Mouse (Mus musculus): Measurements from ENCODE around the gene Btbd8. TPM values are rescaled to one million over a fixed set of nuclear protein-coding genes. Genes with fewer than 3 reads are reported as not detected.

Btbd8 gene
- total RNA-seq, 4 experiments from 2014 or later = 6.2 to 7.1 (median 6.5) TPM

GRCm38 (mm10) chr5:107516087-107516486, 78.3 kb downstream of the Btbd8 start:
- DNase-seq (ENCODE audit: low spot score in 2 of 2) = no peak

- DNase-seq (ENCODE audit: low spot score in 2 of 2) = no peak
Measured at GRCm38 (mm10) chr5:107518602-107519001, 80.8 kb downstream of the Btbd8 start.

DNA sequence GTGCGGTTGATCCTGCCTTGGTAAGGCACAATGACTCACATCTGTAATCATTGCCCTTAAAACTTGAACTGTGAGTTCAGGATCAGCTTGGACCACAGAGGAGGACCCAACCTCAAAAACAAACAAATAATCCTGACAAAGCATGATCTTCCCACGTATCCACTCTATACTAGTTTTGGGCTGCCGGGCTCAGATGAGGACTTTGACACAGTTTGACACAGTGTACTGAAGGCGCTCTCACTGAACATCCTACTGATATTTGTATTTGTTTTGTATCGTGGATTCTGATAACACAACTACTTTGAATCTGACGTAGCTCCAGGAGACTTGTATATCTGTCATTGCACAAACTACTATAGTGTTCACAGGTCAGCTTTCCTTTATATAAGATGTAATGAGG, 83.6 kb downstream of the Btbd8 start:
- DNase-seq (ENCODE audit: low spot score in 2 of 2) = no peak

GRCm38 (mm10) chr5:107521897-107522296, 84.1 kb downstream of the Btbd8 start:
- DNase-seq (ENCODE audit: low spot score in 2 of 2) = peak in 1 of 2 experiments; percentile 33

DNA sequence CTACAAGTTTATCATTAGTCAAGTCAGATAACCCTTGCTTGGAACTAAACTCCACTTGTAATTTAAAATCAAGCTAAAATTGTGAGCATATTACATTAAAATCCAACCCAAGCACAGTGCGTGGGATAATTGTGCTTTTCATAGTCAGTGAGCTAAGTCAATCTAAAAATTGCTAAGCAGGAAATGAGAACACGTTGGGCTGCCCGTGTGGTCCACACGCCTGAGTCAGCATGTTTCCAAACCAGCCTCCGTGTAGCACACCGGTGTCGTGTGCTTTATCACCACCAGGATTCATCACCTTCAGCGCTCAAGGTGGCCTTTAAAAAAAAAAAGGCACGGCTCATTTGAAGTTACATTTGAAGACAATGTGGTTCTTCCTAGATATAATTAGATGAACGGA, 86.5 kb downstream of the Btbd8 start:
- no peak for DNase-seq (ENCODE audit: low spot score in 2 of 2)

- no peak for DNase-seq (ENCODE audit: low spot score in 2 of 2)
Measured at GRCm38 (mm10) chr5:107528856-107529255, 91.1 kb downstream of the Btbd8 start.

DNA sequence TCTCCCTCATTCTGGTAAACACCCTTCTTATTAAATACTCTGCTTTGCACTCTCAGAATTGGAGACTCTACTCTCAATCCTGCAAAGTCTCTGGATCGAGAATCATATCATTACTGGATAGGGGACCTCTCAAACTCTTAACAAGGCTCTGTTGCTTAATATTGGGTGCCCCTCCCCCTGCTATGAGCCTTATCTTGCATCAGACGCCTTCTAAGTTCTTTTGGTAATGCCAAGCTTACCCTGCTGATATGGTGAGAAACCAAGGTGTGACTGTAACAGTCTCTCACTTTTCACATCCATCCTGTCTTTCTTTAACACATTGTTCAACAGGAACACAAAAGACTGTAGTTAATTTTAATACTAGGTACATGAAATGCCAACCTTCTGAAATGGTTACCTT, 95.8 kb downstream of the Btbd8 start:
- no peak for DNase-seq (ENCODE audit: low spot score in 2 of 2)

DNA sequence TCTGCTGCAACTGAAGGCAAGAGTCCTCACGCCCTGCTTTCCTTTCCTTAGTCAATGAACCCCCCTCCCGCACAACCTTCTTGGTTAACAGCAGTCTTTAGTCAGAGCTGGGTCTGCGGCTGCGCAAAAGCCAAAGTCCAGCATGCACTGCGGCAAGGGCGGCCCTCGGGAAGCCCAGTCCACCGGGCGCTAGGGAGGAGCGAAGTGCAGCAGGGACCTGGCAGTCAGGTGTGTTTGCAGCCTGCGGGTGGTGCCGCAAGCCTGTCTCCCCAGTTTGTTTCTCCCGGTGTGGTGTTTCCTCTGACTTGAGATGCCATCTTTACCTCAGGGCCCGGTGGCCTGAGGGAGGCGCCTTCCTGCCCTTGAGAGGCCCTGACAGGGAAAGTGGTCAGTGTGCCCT, 96.8 kb downstream of the Btbd8 start, which contains the start of gene 1700028K03Rik:
Gene 1700028K03Rik, plus strand, starts transcription at position 129 of the 400 bp plus-strand sequence.
- DNase-seq (ENCODE audit: low spot score in 2 of 2) = no peak

GRCm38 (mm10) chr5:107541696-107542095, 103.9 kb downstream of the Btbd8 start:
- DNase-seq (ENCODE audit: low spot score in 2 of 2) = peak; percentile 46 to 63

- DNase-seq (ENCODE audit: low spot score in 2 of 2) = no peak
Measured at GRCm38 (mm10) chr5:107545927-107546326, 108.1 kb downstream of the Btbd8 start.

GRCm38 (mm10) chr5:107547955-107548354, 110.2 kb downstream of the Btbd8 start:
- no peak for DNase-seq (ENCODE audit: low spot score in 2 of 2)

- no peak for DNase-seq (ENCODE audit: low spot score in 2 of 2)
Measured at GRCm38 (mm10) chr5:107548444-107548843, 110.6 kb downstream of the Btbd8 start.

DNA sequence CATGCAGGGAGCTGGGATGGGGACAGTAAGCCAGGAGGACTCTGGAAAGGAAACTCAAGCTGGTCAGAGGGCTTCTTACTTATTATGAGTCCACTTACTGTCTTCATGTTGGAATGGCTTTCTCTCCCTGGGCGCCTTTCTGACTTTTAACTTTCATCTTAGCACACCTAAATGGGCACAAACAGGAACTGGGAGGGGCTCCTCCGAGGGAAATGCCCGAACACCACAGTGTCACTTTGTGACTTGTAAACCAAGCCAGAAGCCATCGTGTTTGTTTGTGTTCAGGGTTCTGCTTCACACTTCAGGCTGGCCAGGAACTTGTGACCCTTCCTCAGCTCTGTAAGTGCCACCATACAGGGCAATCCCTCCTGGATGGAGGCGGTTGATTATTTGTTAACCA, 116.5 kb downstream of the Btbd8 start:
- DNase-seq (ENCODE audit: low spot score in 2 of 2) = no peak

DNA sequence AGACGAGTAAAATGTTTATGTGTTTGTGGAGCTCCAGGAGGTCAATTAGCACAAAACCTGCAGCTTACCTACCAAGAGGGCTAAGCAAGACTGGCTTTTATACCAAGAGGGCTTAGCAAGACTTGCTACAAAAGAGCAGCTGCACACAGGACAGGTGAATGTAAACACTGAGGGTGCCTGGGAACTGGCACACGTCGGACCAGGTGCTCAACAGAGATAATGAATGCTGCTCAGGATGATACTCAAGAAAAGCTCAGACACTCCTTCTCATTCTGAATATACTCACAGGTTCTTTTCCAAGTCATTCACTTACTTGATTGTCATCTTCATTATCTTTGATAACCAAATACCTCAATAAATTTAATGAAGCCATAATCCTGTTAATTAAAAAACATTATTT, 119.2 kb downstream of the Btbd8 start:
- DNase-seq (ENCODE audit: low spot score in 2 of 2) = no peak

Other genes with a start within 250 kb of the Btbd8 start
- 10 to 100 TPM; 11.7 to 20.0 (median 15.3) TPM for gene Tgfbr3, start 148.4 kb upstream of the Btbd8 start, total RNA-seq (2022)
- gene Brdt, start 106.8 kb upstream of the Btbd8 start, total RNA-seq (2022) = 1 to 10 TPM; 1.7 to 2.2 (median 2.0) TPM
- 1 to 10 TPM in 1 of 4 experiments, under 1 TPM in 3; 0.46 to 2.4 (median 0.65) TPM for gene Ephx4, start 35.3 kb upstream of the Btbd8 start, total RNA-seq (2022)
- not detected for gene Lpcat2b, start 6.4 kb upstream of the Btbd8 start, total RNA-seq (2022)
- gene Gm42669, start 69.6 kb downstream of the Btbd8 start, total RNA-seq (2022) = not detected
- not detected for gene 1700028K03Rik, start 96.7 kb downstream of the Btbd8 start, total RNA-seq (2022)
- 10 to 100 TPM; 10.2 to 16.1 (median 12.3) TPM for gene Rpap2, start 159.4 kb downstream of the Btbd8 start, total RNA-seq (2022)
- gene Glmn, start 159.9 kb downstream of the Btbd8 start, total RNA-seq (2022) = 1 to 10 TPM; 4.1 to 5.7 (median 5.4) TPM

Measured in gastrocnemius, adult 8-10 months (tissue).